Mouse (Mus musculus) ovary, postnatal 36 days (tissue): ENCODE measurements around the gene Cdh19.

Experiments used
- DNase-seq: peaks from one replicate; pipeline ENCODE4 v3.0.0; 2022; ENCODE audit warnings: low spot score, mixed read lengths

The Cdh19 gene

DNA sequence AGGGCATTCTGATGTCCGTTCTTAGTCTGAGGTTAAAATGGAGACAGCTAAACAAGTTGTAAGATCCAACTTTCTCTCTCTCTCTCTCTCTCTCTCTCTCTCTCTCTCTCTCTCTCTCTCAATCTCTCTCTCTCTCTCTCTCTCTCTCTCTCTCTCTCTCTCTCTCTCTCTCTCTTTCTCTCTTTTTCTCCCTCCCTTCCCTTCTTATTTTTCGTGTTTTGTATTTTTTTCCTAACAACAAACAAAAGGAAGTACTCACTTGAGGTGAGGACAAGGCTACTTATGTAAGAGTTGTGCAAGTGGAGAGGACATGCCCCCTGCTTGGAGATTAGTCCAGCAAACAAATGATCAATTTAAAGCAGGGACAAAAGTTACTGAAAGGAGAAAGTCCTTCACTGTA lies at the start of gene Cdh19:
Gene Cdh19 (minus strand): TSS at position 101 of the 400 bp plus-strand sequence.
- DNase-seq, result no peak

DNA sequence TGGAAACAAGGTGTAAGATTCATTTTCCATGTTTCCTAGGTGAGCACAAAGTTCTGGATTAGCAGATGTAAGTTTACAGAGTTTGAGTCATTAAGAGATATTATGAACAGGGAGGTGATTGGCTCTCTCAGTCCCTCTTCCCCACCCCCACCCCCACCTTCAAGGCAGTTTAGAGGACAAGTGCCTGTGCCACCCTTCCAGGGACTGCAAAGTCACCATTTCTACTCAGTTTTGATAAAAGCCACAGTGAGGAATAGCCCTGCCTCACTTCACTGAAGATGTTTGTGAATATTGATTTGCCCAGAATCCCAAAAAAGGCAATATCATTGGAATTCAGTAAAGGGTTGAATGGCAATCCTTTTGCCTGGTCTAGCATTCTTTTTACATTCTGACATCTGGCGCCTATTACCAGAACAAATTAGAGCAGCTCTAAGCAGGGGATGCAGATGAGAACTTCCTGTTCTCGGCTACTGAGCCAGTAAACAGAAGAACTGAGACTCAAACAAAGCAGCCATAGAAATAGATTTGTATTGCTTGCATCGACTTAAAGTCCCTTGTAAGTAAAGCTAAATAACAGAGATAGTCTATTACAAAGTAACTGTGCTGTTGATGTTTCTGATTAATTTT lies 43.2 kb upstream of the Cdh19 start:
- no peak for DNase-seq

DNA sequence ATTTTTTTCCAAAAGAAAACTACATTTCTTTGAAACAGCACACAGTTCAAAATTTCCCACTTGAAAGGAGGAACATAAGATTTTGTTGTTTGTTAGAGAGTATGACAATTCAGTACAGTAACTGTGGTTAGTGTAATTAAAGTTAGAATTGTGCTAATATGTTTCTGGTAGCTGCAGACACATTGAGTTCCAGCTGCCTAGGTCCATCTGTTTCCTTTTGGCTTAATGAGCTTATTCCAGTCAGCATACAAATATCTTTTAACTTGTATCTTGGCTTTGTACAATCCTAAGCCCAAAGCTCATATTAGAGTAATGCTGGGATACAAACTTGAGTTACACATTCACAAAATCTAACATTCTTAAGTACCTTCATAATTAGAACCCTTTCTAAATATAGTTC lies 40.3 kb upstream of the Cdh19 start:
- DNase-seq, result no peak

DNA sequence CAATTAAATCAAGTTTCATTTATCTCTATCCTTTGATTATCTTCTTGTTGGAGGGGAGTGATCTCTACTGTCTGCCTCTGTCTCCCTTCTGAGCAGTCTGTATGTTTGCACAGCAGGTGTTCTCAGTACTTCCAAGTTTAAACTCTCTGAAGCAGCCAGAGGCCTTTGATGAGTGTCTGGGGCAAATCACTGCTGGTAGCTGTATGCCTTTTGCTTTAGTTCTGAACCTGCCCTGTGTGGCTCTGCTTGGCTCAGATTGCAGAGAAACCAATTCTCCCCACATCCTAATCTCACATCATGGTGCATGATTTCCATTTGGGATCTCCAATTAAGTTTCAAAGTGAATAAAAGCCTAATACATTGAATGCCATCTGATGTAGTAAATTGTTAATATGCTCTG lies 12.4 kb upstream of the Cdh19 start:
- no peak for DNase-seq

DNA sequence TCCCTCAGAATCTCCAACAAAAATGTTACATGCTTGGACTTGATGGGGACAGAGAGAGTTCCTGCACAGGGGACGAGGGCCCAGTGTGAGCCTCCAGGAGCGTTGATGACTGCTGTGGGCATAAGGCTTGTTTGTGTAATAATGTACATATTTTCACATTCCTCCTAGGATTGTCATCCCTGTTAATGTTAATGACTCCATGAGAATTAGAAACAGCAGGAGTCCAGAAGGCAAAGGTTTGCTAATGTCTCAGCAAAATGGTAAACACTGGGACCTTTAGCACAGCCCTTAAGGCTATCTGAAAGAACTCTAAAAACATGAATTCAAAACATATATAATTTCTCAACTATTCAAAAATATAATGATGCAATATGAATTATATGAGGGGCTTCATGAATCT lies 8.2 kb downstream of the Cdh19 start:
- no peak for DNase-seq

DNA sequence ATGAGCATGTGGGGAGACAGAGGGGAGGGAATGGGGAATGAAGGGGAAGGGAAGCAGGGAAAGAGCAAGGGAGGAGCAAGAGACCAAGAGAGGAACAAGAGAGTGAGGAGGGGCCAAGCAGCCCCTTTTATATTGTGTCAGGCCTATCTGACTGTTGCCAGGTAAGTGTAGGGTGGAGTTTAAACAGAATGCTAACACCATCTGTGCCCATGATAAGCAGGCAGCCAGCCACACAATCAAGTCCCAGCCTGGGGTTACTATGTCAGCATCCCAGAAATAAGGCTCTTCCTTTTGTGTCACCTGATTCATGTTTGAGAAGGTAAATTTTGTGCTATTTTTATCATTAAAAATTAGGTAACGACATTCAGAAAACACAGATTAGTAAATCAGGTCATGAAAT lies 67.6 kb downstream of the Cdh19 start:
- DNase-seq, result no peak

DNA sequence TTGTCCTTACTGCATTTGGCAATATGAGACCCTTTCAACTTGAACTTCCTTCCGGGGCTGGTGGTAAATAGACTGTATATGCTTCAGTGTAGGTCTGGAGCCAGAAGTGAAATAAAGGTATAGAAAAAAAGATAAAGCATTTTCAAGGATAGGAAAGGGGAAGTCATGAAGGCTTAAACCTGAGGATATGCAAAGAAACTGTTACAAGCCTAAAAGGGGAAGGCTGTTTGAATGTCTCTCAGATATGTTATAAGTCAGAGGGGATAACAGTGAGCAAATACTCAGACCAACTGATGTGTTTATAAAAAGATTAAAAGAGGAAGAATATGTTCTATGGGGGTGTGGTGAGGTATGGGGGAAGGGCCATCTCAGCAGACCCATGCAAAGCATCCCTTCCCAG lies 68.2 kb downstream of the Cdh19 start:
- no peak for DNase-seq

DNA sequence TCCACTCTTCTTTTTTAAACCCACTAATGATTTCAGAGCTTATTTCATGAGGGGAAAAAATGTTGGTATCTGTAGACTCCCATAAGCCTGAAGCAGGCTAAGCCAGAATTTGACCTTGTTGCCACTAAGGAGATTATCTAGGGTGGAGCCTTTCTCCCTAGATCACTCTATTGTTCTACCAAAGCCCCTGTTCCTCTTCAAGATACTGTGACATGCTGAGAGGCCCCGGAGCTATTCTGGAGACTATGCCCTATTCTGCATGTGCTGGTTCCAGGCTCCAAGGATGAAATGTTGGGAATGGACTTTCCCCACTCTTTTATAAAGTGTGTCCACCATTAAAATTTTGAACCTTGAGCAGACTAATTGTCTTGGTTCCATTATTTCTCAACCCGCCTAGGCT lies 73.1 kb downstream of the Cdh19 start:
- no peak for DNase-seq
